Mouse (Mus musculus) brain, embryonic 14.5 days (tissue): Measurements from ENCODE around the gene Mapkapk3.

ENCODE experiments used
- CTCF ChIP-seq: fragments of 200-500 bp; IDR thresholded peaks from 2 replicates; pipeline ENCODE4 v1.5.1; 2012; ENCODE audit warnings: inconsistent platforms, mild to moderate bottlenecking, moderate library complexity, borderline replicate concordance; ENCODE audit not compliant: insufficient read depth, insufficient read length; ENCODE audit errors: extremely low read depth
- POLR2A ChIP-seq: fragments of 200-500 bp; IDR thresholded peaks from 2 replicates; pipeline ENCODE4 v1.6.1; 2012; ENCODE audit warnings: mild to moderate bottlenecking, inconsistent platforms, borderline replicate concordance; ENCODE audit not compliant: poor library complexity, insufficient read depth, insufficient read length, severe bottlenecking; ENCODE audit errors: extremely low read depth

DNA sequence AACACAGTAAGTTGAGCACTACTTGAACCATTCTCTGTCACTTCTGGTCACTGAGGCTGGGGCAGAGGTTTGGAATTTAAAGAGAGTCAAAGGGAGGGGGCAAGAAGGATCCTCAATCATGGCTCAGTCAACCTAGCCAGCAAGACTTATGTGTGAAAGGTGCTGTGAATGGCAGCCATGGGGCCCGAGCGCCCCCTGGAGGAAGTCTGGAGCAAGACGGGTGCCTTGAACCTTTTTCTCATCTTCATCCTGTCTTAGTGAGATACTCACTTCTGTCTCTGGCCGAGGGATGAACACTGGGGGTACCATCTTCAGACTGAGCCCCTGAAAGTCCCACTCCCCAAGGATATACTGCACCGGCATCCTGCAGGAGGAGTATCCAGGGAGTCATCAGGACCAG, 46.2 kb upstream of the Mapkapk3 start:
- no peak for TF ChIP-seq POLR2A
- peak; percentile 88 for TF ChIP-seq CTCF
